Mouse (Mus musculus): ENCODE measurements around the gene Hoxb7. TPM values are rescaled to one million over a fixed set of nuclear protein-coding genes. Genes with fewer than 3 reads are reported as not detected.

The Hoxb7 gene
- 0.27 and 0.51 TPM in 2 replicates for polyA plus RNA-seq (2015; fragmentation: Nextera tagmentation; extraction: Ambion mirVana)

GRCm38 (mm10) chr11:96285771-96286738 is at the start of gene Hoxb7:
Gene Hoxb7, plus strand, starts transcription at chr11:96286623.
- Histone ChIP-seq H3K9me3 (ENCODE audit: low read length) (no peaks in the 10 kb centered on the region), H3K4me1 (ENCODE audit: insufficient read depth) (no peaks in the 10 kb centered on the region), H3K27ac (ENCODE audit: low read depth) (no peak within 1 kb of the TSS), H3K36me3 (replicated peaks; ENCODE audit: insufficient read depth, low read length) (no peaks in the 10 kb centered on the region), H3K4me3 (ENCODE audit: low read depth, low read length) (peak within 1 kb of the TSS; percentile 29), H3K9ac (replicated peaks) (no peak within 1 kb of the TSS), H3K4me2 (ENCODE audit: low read depth, low read length) (peak within 1 kb of the TSS; percentile 52), H3K27me3 (ENCODE audit: insufficient read depth, low read length) (peaks cover 97% of the 10 kb centered on the region)
- 3% methylated on average over 43 of the region's 43 CpGs for WGBS (ENCODE audit: insufficient replicate concordance)
- DNase-seq, result no peak
- no peak for TF ChIP-seq CTCF (IDR thresholded peaks at IDR 0.05; ENCODE audit: low read depth)
- no peak for TF ChIP-seq EP300 (IDR thresholded peaks at IDR 0.05; ENCODE audit: low read depth)
- ATAC-seq, result no peak

GRCm38 (mm10) chr11:96240211-96240610 is 46.2 kb upstream of the Hoxb7 start:
- H3K9me3 ChIP-seq (ENCODE audit: low read length), result no peaks in the 10 kb centered on the region
- no peaks in the 10 kb centered on the region for H3K36me3 ChIP-seq (replicated peaks; ENCODE audit: insufficient read depth, low read length)
- no peak overlapping the region for H3K4me3 ChIP-seq (ENCODE audit: low read depth, low read length)
- H3K4me2 ChIP-seq (ENCODE audit: low read depth, low read length), result no peak overlapping the region
- no peak overlapping the region for H3K27ac ChIP-seq (ENCODE audit: low read depth)
- WGBS (ENCODE audit: insufficient replicate concordance), result under 1% methylated on average over 7 of the region's 7 CpGs
- peaks cover 20% of the 10 kb centered on the region for H3K27me3 ChIP-seq (ENCODE audit: insufficient read depth, low read length)
- no peak for ATAC-seq
- H3K9ac ChIP-seq (replicated peaks), result no peak overlapping the region
- TF ChIP-seq CTCF (IDR thresholded peaks at IDR 0.05; ENCODE audit: low read depth) (peak; percentile 77), EP300 (IDR thresholded peaks at IDR 0.05; ENCODE audit: low read depth) (no peak)
- H3K4me1 ChIP-seq (ENCODE audit: insufficient read depth), result no peaks in the 10 kb centered on the region
- DNase-seq, result peak; percentile 57

- Histone ChIP-seq H3K36me3 (replicated peaks; ENCODE audit: insufficient read depth, low read length) (no peaks in the 10 kb centered on the region), H3K4me1 (ENCODE audit: insufficient read depth) (no peaks in the 10 kb centered on the region), H3K27me3 (ENCODE audit: insufficient read depth, low read length) (peaks cover 69% of the 10 kb centered on the region), H3K4me3 (ENCODE audit: low read depth, low read length) (no peak overlapping the region), H3K4me2 (ENCODE audit: low read depth, low read length) (no peak overlapping the region), H3K9me3 (ENCODE audit: low read length) (no peaks in the 10 kb centered on the region), H3K27ac (ENCODE audit: low read depth) (no peak overlapping the region), H3K9ac (replicated peaks) (no peak overlapping the region)
- DNase-seq (no peak), ATAC-seq (no peak)
- TF ChIP-seq CTCF (IDR thresholded peaks at IDR 0.05; ENCODE audit: low read depth), result no peak
- TF ChIP-seq EP300 (IDR thresholded peaks at IDR 0.05; ENCODE audit: low read depth), result no peak
- WGBS (ENCODE audit: insufficient replicate concordance), result 2% methylated on average over 14 of the region's 14 CpGs
These were observed 35.5 kb upstream of the Hoxb7 start for GRCm38 (mm10) chr11:96250901-96251300.

DNA sequence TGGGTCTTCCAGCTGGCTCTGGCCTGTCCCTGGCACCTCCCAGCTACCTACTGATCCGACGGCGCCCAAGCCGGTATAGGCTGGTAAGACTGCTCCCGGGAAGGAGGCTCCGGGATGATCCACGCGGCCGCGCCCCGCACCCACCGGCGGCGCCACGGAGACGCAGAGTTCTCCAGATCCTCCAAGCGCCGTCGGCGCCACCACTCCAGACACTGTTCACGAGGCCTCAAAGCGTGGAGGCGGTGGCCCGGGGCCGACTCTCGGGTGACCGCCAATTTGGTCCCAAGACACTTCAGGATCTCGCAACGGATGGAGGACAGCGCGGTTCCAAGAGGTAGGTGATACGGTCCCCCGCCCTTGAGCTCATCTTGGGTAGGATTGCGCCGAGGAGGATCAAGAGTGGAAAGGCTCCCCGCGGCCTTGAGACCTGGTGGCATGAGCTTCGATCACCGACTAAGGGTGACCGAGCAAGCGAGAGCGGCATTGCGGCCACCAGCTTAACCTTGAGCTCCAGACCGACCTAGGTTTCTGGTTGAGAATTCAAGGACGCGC is 34.9 kb upstream of the Hoxb7 start:
- ATAC-seq, result no peak
- WGBS (ENCODE audit: insufficient replicate concordance), result 2% methylated on average over 43 of the region's 46 CpGs
- H3K9ac ChIP-seq (replicated peaks), result no peak overlapping the region

DNA sequence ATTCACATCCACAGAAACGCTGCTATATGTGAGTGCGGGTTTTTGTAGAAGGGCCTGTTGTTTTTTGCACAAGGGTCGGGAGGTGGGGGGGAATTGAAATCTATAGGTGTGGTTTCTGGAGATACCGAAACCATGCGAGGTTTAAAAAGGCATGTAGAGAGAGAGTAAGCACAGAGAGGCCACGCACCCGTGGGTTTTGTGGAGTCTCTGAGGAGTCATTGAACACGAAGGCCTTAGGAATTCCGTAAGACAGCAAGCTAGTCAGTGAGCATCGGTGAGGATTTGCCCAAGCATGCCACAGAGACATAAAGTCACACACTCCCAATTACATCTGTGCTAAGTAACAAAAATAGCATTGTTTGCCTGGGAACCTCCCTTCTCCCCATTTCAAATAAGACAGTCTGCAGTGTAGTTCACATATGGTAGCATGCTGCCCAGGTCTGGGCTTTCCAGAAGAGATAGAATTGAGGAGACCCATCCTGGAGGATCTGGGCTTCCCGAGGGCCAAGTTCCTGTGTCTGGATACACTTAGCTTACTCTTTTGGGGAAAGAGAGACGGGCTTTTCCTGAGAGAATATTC is 33.8 kb upstream of the Hoxb7 start:
- ATAC-seq (no peak), DNase-seq (no peak)
- WGBS (ENCODE audit: insufficient replicate concordance), result 9% methylated on average over 12 of the region's 12 CpGs
- H3K27me3 ChIP-seq (ENCODE audit: insufficient read depth, low read length), result peaks cover 83% of the 10 kb centered on the region
- H3K4me2 ChIP-seq (ENCODE audit: low read depth, low read length), result no peak overlapping the region
- TF ChIP-seq CTCF (IDR thresholded peaks at IDR 0.05; ENCODE audit: low read depth), result no peak
- no peak for TF ChIP-seq EP300 (IDR thresholded peaks at IDR 0.05; ENCODE audit: low read depth)
- no peak overlapping the region for H3K4me3 ChIP-seq (ENCODE audit: low read depth, low read length)
- no peaks in the 10 kb centered on the region for H3K36me3 ChIP-seq (replicated peaks; ENCODE audit: insufficient read depth, low read length)
- H3K27ac ChIP-seq (ENCODE audit: low read depth), result no peak overlapping the region
- H3K9me3 ChIP-seq (ENCODE audit: low read length), result no peaks in the 10 kb centered on the region
- H3K4me1 ChIP-seq (ENCODE audit: insufficient read depth), result no peaks in the 10 kb centered on the region
- no peak overlapping the region for H3K9ac ChIP-seq (replicated peaks)

More for the DNA sequence above, 34.9 kb upstream of the Hoxb7 start:
- Histone ChIP-seq H3K36me3 (replicated peaks; ENCODE audit: insufficient read depth, low read length) (no peaks in the 10 kb centered on the region), H3K9me3 (ENCODE audit: low read length) (no peaks in the 10 kb centered on the region), H3K4me1 (ENCODE audit: insufficient read depth) (no peaks in the 10 kb centered on the region), H3K27ac (ENCODE audit: low read depth) (no peak overlapping the region), H3K27me3 (ENCODE audit: insufficient read depth, low read length) (peaks cover 76% of the 10 kb centered on the region), H3K4me2 (ENCODE audit: low read depth, low read length) (no peak overlapping the region), H3K4me3 (ENCODE audit: low read depth, low read length) (no peak overlapping the region)
- DNase-seq, result no peak
- TF ChIP-seq EP300 (IDR thresholded peaks at IDR 0.05; ENCODE audit: low read depth), result no peak
- no peak for TF ChIP-seq CTCF (IDR thresholded peaks at IDR 0.05; ENCODE audit: low read depth)

DNA sequence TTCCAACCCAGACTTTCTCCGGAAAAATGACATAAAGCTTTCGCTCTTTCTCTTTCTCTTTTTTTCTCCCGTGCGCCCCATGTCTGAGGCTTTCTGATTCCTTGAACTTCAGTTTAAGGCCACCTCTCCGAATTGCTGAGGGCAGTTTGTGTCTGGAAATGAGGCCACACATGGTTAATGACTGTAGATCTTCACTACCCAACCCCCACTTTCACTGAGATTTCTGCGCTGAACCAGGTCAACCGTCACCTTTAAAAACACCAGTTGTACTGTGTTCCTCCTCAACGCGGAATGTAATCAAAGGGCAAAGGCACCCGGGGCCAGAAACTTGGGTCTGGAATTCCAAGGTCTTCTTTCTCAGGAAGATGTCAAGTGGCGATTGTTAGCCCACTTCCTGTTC is 32.2 kb upstream of the Hoxb7 start:
- TF ChIP-seq CTCF (IDR thresholded peaks at IDR 0.05; ENCODE audit: low read depth), result no peak
- TF ChIP-seq EP300 (IDR thresholded peaks at IDR 0.05; ENCODE audit: low read depth), result no peak
- Histone ChIP-seq H3K9me3 (ENCODE audit: low read length) (no peaks in the 10 kb centered on the region), H3K27ac (ENCODE audit: low read depth) (no peak overlapping the region), H3K4me3 (ENCODE audit: low read depth, low read length) (no peak overlapping the region), H3K27me3 (ENCODE audit: insufficient read depth, low read length) (peaks cover 97% of the 10 kb centered on the region), H3K4me1 (ENCODE audit: insufficient read depth) (no peaks in the 10 kb centered on the region), H3K36me3 (replicated peaks; ENCODE audit: insufficient read depth, low read length) (no peaks in the 10 kb centered on the region), H3K4me2 (ENCODE audit: low read depth, low read length) (no peak overlapping the region), H3K9ac (replicated peaks) (no peak overlapping the region)
- DNase-seq, result no peak
- ATAC-seq, result no peak
- WGBS (ENCODE audit: insufficient replicate concordance), result 6% methylated on average over 11 of the region's 11 CpGs
